Mouse (Mus musculus) gastrocnemius, postnatal 25 days (tissue): Measurements from ENCODE around the gene Atp2a3. TPM values are rescaled to one million over a fixed set of nuclear protein-coding genes. Genes with fewer than 3 reads are reported as not detected.

Experiments
- DNase-seq: peaks from one replicate; pipeline ENCODE4 v3.0.0; 2022
- total RNA-seq, 2 experiments: library from RNA; stranded (reverse); gene quantifications; 1 replicate in 1 of 2; 2 replicates in 1 of 2; pipeline ENCODE4 v1.2.3; 2021

The Atp2a3 gene
- total RNA-seq, 2 experiments from 2014 or later, result 7.2 to 12.9 TPM

GRCm38 (mm10) chr11:72954216-72954615, 6.8 kb upstream of the Atp2a3 start:
- no peak for DNase-seq

GRCm38 (mm10) chr11:72955339-72955974, 5.5 kb upstream of the Atp2a3 start:
- DNase-seq, result no peak

GRCm38 (mm10) chr11:72957318-72957717, 3.7 kb upstream of the Atp2a3 start:
- no peak for DNase-seq

GRCm38 (mm10) chr11:72959924-72960679, 867 bp upstream of the Atp2a3 start:
- no peak for DNase-seq

- no peak for DNase-seq
These were observed 272 bp upstream of the Atp2a3 start for GRCm38 (mm10) chr11:72960723-72961071.

GRCm38 (mm10) chr11:72962378-72962777, 1.4 kb downstream of the Atp2a3 start:
- DNase-seq, result no peak

- DNase-seq, result no peak
These were observed 2.3 kb downstream of the Atp2a3 start for GRCm38 (mm10) chr11:72963058-72963788.

- no peak for DNase-seq
These were observed 2.9 kb downstream of the Atp2a3 start for GRCm38 (mm10) chr11:72963789-72964294.

GRCm38 (mm10) chr11:72974995-72975503, 14.1 kb downstream of the Atp2a3 start:
- no peak for DNase-seq

GRCm38 (mm10) chr11:72982516-72982915, 21.5 kb downstream of the Atp2a3 start:
- DNase-seq, result no peak

- DNase-seq, result no peak
These were observed 22.3 kb downstream of the Atp2a3 start for GRCm38 (mm10) chr11:72983283-72983682.

- DNase-seq, result no peak
These were observed 25.8 kb downstream of the Atp2a3 start for GRCm38 (mm10) chr11:72986745-72987144.

GRCm38 (mm10) chr11:72987234-72987633, 26.3 kb downstream of the Atp2a3 start:
- no peak for DNase-seq

- DNase-seq, result no peak
These were observed 26.8 kb downstream of the Atp2a3 start for GRCm38 (mm10) chr11:72987807-72988206.

- no peak for DNase-seq
These were observed 28.1 kb downstream of the Atp2a3 start for GRCm38 (mm10) chr11:72989044-72989443.

- no peak for DNase-seq
These were observed 29.7 kb downstream of the Atp2a3 start for GRCm38 (mm10) chr11:72990688-72991087.

- DNase-seq, result no peak
These were observed 31.0 kb downstream of the Atp2a3 start for GRCm38 (mm10) chr11:72991961-72992360.

- no peak for DNase-seq
These were observed 35.4 kb downstream of the Atp2a3 start for GRCm38 (mm10) chr11:72996346-72996745.

- DNase-seq, result no peak
These were observed 35.8 kb downstream of the Atp2a3 start for GRCm38 (mm10) chr11:72996781-72997180.

- DNase-seq, result no peak
These were observed 36.8 kb downstream of the Atp2a3 start for GRCm38 (mm10) chr11:72997529-72998326.

- no peak for DNase-seq
These were observed 37.8 kb downstream of the Atp2a3 start, which contains the start of gene P2rx1 for GRCm38 (mm10) chr11:72998771-72999170. Gene P2rx1, plus strand, starts transcription at chr11:72999103.

GRCm38 (mm10) chr11:73001029-73001428, 40.1 kb downstream of the Atp2a3 start:
- peak; percentile 44 for DNase-seq
